Mouse (Mus musculus) bone marrow, adult 2 months (tissue): Measurements from ENCODE around the gene P2rx3. TPM values are rescaled to one million over a fixed set of nuclear protein-coding genes. Genes with fewer than 3 reads are reported as not detected.

Experiments used
- H3K27ac ChIP-seq: fragments of 200-500 bp; 2 replicates; pipeline ENCODE4 v1.5.1; 2012; ENCODE audit warnings: low read depth, mild to moderate bottlenecking, control low read depth, inconsistent platforms, low read length; ENCODE audit not compliant: control insufficient read depth, poor library complexity, insufficient read depth
- H3K4me1 ChIP-seq: fragments of 200-500 bp; 2 replicates; pipeline ENCODE4 v1.6.1; 2011; ENCODE audit warnings: low read length; ENCODE audit not compliant: control insufficient read depth, insufficient read depth
- H3K4me3 ChIP-seq: fragments of 200-500 bp; replicated peaks from 2 replicates; pipeline ENCODE3; 2011; ENCODE audit warnings: mild to moderate bottlenecking, low read depth, low read length, control low read depth; ENCODE audit not compliant: control insufficient read depth
- CTCF ChIP-seq: fragments of 200-500 bp; IDR thresholded peaks from 2 replicates; pipeline ENCODE4 v1.5.1; 2011; ENCODE audit warnings: low read length, control low read depth; ENCODE audit not compliant: control insufficient read depth, insufficient read depth
- POLR2A ChIP-seq: fragments of 200-500 bp; IDR thresholded peaks from 2 replicates; pipeline ENCODE4 v1.6.1; 2011; ENCODE audit warnings: low read depth, mild to moderate bottlenecking, control low read depth, low read length, borderline replicate concordance; ENCODE audit not compliant: control insufficient read depth
- WGBS: fragments of 180-500 bp; shearing (Covaris S2); methylation state at CpG from one replicate; pipeline ENCODE4 v1.1.7; 2018; 5-methylcytosine and 5-hydroxymethylcytosine counted together
- polyA plus RNA-seq: library from polyadenylated mRNA; stranded (reverse); fragments of >200 nt; gene quantifications from 2 replicates; pipeline ENCODE4 v1.2.4, GENCODE M21; 2011; ENCODE audit warnings: low replicate concordance; ENCODE audit not compliant: missing spikeins, insufficient read depth, insufficient read length

P2rx3 gene
- polyA plus RNA-seq, 1 experiment, result 3.8 TPM

DNA sequence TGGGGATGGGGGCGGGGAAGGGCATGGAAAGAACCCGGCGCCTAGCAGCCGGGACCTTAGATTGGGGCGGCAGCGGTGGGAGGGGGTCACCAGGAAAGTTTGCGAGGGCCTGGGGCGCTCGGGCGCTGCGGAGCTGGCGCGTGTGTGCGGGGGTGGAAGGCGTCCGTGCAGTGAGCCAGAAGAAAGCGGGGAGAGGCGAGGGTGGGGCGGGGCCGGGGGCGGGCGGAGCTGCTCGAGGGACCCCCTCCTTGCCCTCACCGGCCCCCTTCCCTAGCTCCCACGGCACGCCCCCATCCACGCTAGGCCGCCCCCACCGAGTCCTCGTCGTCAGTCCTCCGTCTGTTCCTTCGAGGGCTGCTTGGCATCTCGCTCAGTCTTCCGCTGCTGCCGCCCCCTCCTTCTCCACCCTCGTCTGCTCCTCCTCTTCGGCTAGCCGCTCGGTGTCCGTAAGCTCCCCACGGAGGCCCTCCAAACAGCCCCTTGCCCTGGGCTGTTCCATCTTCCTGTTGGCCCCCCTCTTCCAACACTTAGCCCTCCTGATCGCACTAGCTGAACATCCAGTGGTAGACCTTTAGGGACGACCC, 11.0 kb upstream of the P2rx3 start:
- Histone ChIP-seq H3K27ac (no peak overlapping the region), H3K4me1 (no peaks in the 10 kb centered on the region; the same call in 1 of the 2 replicates), H3K4me3 (peak overlapping the region; percentile 54)
- TF ChIP-seq POLR2A (0 out of 2 replicates have a peak, but pooled peaks have one; percentile 1), CTCF (no peak)
- WGBS, result 1% methylated on average over 34 of the region's 44 CpGs

DNA sequence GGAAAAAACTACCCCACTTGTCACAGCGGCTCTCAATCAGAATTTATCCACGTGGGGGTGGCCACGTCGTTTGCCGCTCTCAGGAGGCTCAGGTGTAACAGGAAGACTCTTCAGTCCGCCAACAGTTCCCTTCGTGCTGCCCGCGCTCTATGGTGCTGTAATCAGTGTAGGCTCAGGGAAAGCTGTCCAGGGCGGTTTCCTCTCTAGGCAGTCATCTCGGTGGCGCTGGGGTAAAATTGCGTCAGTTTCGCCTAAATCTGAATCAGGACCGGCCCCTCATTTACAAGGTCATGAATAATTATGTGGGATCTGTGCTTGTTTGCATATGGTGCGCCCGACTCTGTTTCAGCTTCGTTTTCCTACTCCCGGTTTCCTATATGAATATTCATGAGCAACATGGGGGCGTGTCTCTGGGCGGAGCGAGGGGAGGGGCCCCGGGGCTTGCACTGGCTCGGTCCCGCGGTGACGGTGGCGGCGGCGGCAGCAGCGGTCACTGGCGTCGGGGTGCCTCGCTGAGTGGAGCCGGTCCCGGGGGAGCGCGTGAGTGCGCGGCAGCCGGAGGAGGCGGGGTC, 10.4 kb upstream of the P2rx3 start, which contains the start of gene Tnks1bp1:
Gene Tnks1bp1, plus strand, starts transcription at position 427 of the 572 bp plus-strand sequence.
- peak; percentile 20; the same call in 1 of the 2 replicates for TF ChIP-seq POLR2A
- no peak for TF ChIP-seq CTCF
- Histone ChIP-seq H3K4me1 (no peaks in the 10 kb centered on the region; the same call in 1 of the 2 replicates), H3K4me3 (peak within 1 kb of the TSS; percentile 54), H3K27ac (no peak within 1 kb of the TSS; the same call in 1 of the 2 replicates)
- WGBS, result 1% methylated on average over 42 of the region's 42 CpGs

DNA sequence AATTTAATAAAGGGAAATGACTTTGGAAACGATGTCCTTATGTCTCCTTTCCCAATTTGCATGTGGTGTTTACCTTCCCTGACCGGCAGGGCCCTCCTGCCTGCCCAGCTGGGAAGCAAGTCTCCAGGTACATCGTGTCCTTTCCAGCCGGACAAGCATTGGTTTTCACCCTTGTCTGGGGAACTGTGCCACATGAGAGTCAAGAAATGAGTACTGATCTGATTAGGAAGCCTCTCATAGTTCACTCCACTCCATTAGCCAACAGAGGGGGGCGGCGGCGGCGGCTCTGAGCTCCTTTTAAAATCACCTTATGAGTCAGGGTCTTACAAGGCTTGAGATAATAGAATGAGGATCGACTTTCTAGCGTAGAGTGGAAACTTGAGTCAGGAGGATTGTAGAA, 9.8 kb upstream of the P2rx3 start:
- 78% methylated on average over 10 of the region's 10 CpGs for WGBS
- Histone ChIP-seq H3K27ac (no peak overlapping the region), H3K4me1 (no peaks in the 10 kb centered on the region; the same call in 1 of the 2 replicates), H3K4me3 (no peak overlapping the region)
- TF ChIP-seq POLR2A, result no peak
- no peak for TF ChIP-seq CTCF

DNA sequence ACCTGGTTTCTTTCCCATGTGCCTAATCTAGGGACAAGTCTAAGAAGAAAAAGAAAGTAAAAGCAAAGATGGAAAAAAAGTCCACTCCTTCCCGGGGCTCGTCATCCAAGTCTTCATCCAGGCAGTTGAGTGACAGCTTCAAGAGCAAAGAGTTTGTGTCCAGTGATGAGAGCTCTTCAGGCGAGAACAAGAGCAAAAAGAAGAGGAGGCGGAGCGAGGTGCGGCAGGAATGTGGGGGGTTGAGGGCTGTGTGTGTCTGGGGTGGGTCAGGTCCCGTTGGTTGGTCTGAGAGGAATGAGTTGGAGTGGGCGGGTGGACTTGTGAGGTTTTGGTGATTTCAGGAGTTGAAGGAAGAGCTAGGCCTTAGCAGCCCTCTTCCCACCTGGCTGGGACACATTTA, 9.0 kb upstream of the P2rx3 start:
- Histone ChIP-seq H3K4me3 (no peak overlapping the region), H3K4me1 (no peaks in the 10 kb centered on the region; the same call in 1 of the 2 replicates), H3K27ac (no peak overlapping the region)
- TF ChIP-seq POLR2A (no peak), CTCF (no peak)
- 93% methylated on average over 8 of the region's 8 CpGs for WGBS

DNA sequence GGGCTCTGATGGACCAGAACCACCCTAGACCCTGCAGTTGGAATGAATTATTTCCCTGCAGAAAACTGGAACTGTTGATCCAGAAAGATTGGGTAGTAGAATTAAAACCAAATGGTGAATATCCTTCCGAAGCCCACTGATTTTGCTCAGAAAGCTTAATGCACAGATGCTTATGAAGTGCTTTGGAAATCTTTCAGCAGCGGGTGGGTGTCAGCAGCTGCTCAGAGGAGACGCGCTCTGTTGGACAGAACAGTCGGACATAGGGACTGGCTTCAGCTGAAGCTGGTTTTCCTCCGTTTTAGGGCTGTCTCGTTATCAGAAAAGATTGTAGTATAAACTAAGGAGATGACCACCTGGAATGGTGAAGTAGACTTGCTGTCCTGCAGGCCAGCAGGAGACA, 6.4 kb upstream of the P2rx3 start:
- no peaks in the 10 kb centered on the region; the same call in 1 of the 2 replicates for H3K4me1 ChIP-seq
- WGBS, result 88% methylated on average over 7 of the region's 7 CpGs

DNA sequence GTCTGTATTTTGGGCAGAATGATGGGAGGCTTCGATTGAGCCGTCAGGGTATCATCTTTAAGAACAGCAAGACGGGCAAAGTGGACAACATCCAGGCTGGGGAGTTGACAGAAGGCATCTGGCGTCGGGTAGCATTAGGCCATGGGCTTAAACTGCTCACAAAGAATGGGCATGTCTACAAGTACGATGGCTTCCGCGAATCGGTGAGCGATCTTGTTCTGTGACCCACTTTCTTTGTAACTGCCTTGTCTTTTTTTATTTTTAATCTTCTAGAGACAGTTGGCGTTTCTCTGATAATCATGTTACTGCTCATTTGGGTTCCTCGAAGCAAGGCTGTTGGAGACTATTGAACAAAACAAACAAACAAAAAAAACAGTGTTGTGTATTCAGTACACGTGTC, 1.1 kb upstream of the P2rx3 start:
- WGBS, result 75% methylated on average over 13 of the region's 13 CpGs
- Histone ChIP-seq H3K27ac (no peak overlapping the region), H3K4me3 (peak overlapping the region; percentile 38), H3K4me1 (peaks cover 2% of the 10 kb centered on the region; the same call in 1 of the 2 replicates)
- TF ChIP-seq CTCF (no peak), POLR2A (no peak)

More for the DNA sequence above, 6.4 kb upstream of the P2rx3 start:
- no peak for TF ChIP-seq POLR2A
- TF ChIP-seq CTCF, result no peak
- Histone ChIP-seq H3K4me3 (no peak overlapping the region), H3K27ac (peak overlapping the region; percentile 57)

DNA sequence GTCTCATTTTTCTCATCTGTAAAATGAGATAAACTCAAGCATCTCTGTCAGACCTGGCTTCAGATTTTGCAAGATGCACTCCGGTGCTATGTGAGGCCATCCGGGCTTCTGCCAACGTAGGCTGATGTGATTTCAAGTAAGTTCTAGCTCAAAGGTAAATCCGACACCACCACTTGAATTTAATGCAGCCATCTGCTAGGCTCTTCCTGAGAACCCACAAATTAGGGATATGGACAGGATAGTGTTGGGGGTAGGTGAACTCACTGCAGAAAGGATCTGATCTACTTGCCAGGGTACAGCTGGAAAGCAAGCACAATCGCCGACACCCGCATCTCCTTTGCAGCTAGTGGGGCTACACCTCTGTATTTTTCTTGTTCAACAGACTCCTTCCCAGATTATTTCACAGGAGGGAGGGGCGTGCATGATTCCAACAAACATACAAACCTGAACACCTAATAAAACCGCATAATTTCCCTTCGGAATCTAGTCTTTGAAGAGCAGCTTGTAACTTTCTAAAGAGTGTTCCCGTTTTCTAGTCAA, 685 bp downstream of the P2rx3 start:
- Histone ChIP-seq H3K4me3 (peak overlapping the region; percentile 95), H3K4me1 (peaks cover 2% of the 10 kb centered on the region; the same call in 1 of the 2 replicates), H3K27ac (no peak overlapping the region)
- TF ChIP-seq CTCF, result no peak
- no peak for TF ChIP-seq POLR2A
- 6% methylated on average over 11 of the region's 11 CpGs for WGBS

DNA sequence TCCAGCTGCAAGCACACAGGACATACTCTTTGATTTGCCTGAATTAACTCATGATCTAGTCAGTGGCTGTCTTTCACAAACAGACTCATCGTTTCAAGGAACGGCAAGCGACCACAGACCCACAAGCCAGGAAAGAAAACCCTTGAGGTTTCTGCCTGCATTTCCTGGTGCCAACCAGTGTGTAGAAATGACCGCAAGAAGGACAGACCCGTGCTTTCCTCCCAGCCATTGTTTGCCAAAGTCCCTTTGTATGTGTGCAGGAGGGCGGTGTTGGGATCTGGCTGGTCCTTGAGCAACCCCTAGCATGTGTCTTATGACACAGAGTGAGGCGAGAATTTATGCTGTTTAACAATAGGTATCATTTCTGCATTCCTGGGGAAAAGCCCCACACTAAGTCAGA, 3.1 kb downstream of the P2rx3 start:
- Histone ChIP-seq H3K4me1 (peaks cover 7% of the 10 kb centered on the region), H3K27ac (no peak overlapping the region; the same call in 1 of the 2 replicates), H3K4me3 (no peak overlapping the region)
- TF ChIP-seq CTCF, result no peak
- no peak for TF ChIP-seq POLR2A
- 1% methylated on average over 7 of the region's 7 CpGs for WGBS

DNA sequence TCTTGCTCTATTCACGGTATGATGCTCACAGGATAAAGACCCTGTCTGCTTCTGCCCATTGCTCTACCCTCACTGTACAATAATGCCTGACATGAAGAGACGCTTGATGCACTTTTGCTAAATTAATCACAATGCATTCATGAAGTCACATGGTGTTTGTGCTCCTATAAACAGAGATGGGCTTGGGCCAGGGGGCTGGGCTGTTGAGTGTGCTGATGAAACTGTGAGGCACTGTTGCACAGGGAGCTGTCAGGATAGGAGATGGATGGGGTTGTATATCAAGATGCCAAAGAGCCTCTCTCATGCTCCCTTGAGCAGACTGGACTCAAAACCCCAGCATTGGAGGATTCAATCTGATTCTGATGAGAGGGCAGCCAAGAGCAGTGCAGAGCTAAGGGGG, 4.1 kb downstream of the P2rx3 start:
- no peak for TF ChIP-seq CTCF
- no peak for TF ChIP-seq POLR2A
- WGBS, result 71% methylated on average over 2 of the region's 2 CpGs
- H3K4me3 ChIP-seq, result no peak overlapping the region
- no peak overlapping the region for H3K27ac ChIP-seq
- peaks cover 7% of the 10 kb centered on the region for H3K4me1 ChIP-seq
